Mouse (Mus musculus): ENCODE measurements at regions not wholly inside any gene's neighbourhood (a gene's known extent, or its start where the extent isn't known, plus 50 kb on each side); places are given as distances from the start of the nearest gene placed in this dataset.

DNA sequence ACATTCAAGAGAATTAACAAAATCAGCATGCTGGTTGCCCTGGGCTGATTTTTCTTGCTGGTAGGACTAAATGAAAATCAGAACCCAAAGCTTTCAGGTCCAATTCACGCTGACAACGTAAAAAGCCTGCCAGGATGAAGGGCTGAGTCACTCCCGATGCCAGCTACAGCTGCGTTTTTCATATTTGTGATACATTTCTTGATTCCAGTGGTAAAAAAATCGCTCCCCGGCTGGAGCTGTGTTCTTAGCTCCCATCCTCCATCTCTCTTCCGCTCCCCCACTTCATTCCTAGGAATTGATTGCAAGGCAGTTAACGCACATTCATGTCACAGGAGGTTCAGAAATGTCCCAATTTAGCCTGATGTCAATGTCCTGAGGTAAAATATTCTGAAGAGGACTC lies 78.6 kb upstream of the Cand1 start:
- Histone ChIP-seq H3K36me3 (replicated peaks; ENCODE audit: low read length) (no peaks in the 10 kb centered on the region), H3K27me3 (replicated peaks) (no peaks in the 10 kb centered on the region), H3K9me3 (peaks cover 9% of the 10 kb centered on the region; the same call in 1 of the 2 replicates), H3K4me3 (replicated peaks) (no peak overlapping the region), H3K4me1 (no peaks in the 10 kb centered on the region)
- TF ChIP-seq FLI1 (IDR thresholded peaks at IDR 0.05; ENCODE audit: low read length) = no peak
- no peak for TF ChIP-seq GATA1 (IDR thresholded peaks at IDR 0.05; ENCODE audit: borderline replicate concordance, low read length)

DNA sequence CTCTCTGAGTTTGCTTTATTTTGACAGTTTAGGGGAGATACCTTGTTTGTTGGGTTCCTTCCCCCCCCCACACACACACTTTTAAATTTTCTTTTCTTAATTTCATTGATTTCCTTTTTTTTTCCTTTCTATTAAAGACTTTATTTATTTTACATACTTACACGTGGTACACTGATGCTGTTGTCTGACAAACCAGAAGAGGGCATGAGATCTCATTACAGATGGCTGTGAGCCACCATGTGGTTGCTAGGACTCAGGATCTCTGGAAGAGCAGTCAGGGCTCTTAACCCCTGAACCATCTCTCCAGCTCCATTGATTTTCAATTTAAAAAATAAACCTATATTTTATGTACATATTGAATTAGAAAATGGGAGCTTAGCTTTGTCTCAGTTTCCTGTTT lies 71.7 kb upstream of the Cand1 start:
- Histone ChIP-seq H3K4me3 (replicated peaks) (no peak overlapping the region), H3K27me3 (replicated peaks) (no peaks in the 10 kb centered on the region), H3K9me3 (no peaks in the 10 kb centered on the region), H3K4me1 (no peaks in the 10 kb centered on the region), H3K36me3 (replicated peaks; ENCODE audit: low read length) (no peaks in the 10 kb centered on the region)
- TF ChIP-seq GATA1 (IDR thresholded peaks at IDR 0.05; ENCODE audit: borderline replicate concordance, low read length) = no peak

DNA sequence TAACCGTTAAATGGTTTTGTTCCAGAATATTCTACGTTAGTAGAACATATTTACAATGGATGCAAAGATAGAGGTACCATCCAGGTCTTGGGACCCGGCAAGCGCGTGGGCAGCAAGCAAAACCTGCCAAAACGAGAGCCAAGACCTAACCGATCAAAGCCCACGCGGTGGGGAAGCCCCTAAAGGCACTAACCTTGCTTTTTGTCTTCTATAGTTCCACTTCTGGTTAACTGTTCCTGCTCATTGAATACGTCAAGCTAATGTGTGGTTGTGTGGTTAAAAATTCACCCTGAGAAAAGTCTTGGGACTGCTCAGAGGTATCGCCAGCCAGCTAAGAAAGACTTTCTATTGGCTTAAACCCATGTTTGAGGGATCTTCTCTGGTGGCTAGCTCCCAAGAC lies 55.9 kb upstream of the Cand1 start:
- no peak for TF ChIP-seq GATA1 (IDR thresholded peaks at IDR 0.05; ENCODE audit: borderline replicate concordance, low read length)
- no peak for TF ChIP-seq FLI1 (IDR thresholded peaks at IDR 0.05; ENCODE audit: low read length)
- Histone ChIP-seq H3K4me1 (no peaks in the 10 kb centered on the region), H3K4me3 (replicated peaks) (no peak overlapping the region), H3K27me3 (replicated peaks) (no peaks in the 10 kb centered on the region), H3K9me3 (peaks cover 4% of the 10 kb centered on the region; the same call in 1 of the 2 replicates), H3K36me3 (replicated peaks; ENCODE audit: low read length) (no peaks in the 10 kb centered on the region)

DNA sequence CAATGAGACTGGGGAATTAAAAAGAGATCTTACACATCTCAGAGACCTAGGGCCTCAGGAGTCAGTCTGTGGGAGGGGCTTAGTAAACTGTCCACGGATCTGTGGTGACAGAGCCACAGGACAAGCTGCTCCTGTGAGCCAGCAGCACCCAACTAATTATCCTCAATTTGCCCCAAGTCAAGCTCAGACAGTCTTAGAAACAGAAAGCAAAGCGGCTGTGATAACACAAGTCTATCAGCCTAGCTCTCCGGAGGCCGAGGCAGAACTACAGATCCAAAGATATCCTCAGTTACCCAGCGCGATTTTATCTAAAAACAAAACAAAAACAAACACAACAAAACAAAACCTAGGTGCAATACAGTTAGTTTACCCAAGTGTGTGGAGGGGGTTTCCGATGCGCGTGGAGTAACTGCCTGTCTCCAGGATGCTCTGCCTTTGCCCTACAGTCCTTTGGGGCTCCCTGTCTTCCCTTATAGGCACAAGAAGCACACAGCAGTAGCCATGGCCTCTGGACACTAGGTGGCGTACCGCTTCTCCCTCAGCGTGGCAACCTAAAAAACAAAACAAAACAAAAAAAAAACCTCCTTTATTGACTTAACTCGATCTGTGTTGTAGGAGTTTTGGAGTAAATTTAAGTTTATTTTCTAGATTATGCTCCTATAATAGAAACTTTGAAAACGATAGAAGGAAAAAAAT lies 54.7 kb upstream of the Cand1 start:
- H3K36me3 ChIP-seq (replicated peaks; ENCODE audit: low read length) = no peaks in the 10 kb centered on the region
- H3K27me3 ChIP-seq (replicated peaks) = no peaks in the 10 kb centered on the region
- TF ChIP-seq FLI1 (IDR thresholded peaks at IDR 0.05; ENCODE audit: low read length) = no peak
- TF ChIP-seq GATA1 (IDR thresholded peaks at IDR 0.05; ENCODE audit: borderline replicate concordance, low read length) = no peak
- no peaks in the 10 kb centered on the region for H3K4me1 ChIP-seq
- peak overlapping the region; percentile 59 for H3K4me3 ChIP-seq (replicated peaks)
- peaks cover under 1% of the 10 kb centered on the region; the same call in 1 of the 2 replicates for H3K9me3 ChIP-seq

GRCm38 (mm10) chr10:119293372-119293771 lies 53.5 kb upstream of the Cand1 start:
- Histone ChIP-seq H3K4me1 (no peaks in the 10 kb centered on the region), H3K9me3 (0 out of 2 replicates have a peak, but pooled peaks cover 3% of the 10 kb centered on the region), H3K4me3 (replicated peaks) (no peak overlapping the region), H3K36me3 (replicated peaks; ENCODE audit: low read length) (no peaks in the 10 kb centered on the region), H3K27me3 (replicated peaks) (no peaks in the 10 kb centered on the region)
- TF ChIP-seq FLI1 (IDR thresholded peaks at IDR 0.05; ENCODE audit: low read length) (no peak), GATA1 (IDR thresholded peaks at IDR 0.05; ENCODE audit: borderline replicate concordance, low read length) (no peak)

Measured in megakaryocyte, embryonic 14.5 days (primary cell).